Comparison of ENCODE assay signal across 9 mouse cellular contexts in the genomic region with DNA sequence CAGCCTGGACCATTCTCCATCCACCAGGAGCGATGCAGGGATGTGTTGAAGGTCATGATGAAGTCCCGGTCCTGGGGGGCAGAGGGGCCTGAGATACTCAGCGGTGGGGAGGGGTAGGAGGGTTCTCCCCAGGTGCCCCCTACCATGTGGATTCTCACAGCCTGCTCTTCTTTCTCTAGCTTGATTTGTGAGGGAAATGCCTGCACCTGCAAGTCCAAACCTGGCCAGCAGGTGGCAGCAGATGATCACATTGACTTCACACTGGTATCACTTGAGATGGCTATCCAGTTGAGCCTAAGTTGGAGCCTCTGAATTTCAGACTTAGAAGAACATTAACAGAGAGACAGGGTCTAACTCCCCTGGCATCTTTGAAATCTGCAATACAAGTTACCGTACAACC. TPM values are rescaled to one million over a fixed set of nuclear protein-coding genes. Genes with fewer than 3 reads are reported as not detected.
DNase-seq lines count a peak whose midpoint lies in the region; ATAC-seq and TF ChIP-seq lines count a peak whose summit lies in the region.
"Had no signal": no experiment of that assay in that cellular context is flagged by ENCODE, and none has a peak within 500 bp of the region (broad histone marks: within the 10 kb centered on the region; RNA-seq: fewer than 3 reads in every experiment).

No protein-coding gene starts in this region.

- 37% methylated on average over 4 of the region's 4 CpGs for WGBS in heart, postnatal 0 days
- WGBS in large intestine, adult 2 months: 40% methylated on average over 4 of the region's 4 CpGs
- 43% methylated on average over 4 of the region's 4 CpGs for WGBS in lung, embryonic 14.5 days
- WGBS in thymus, adult 2 months: 39% methylated on average over 4 of the region's 4 CpGs

- TF ChIP-seq EP300 in heart, postnatal 0 days (IDR thresholded peaks at IDR 0.05; ENCODE audit: low read depth): no peak

- H3K27me3 ChIP-seq in heart, postnatal 0 days (ENCODE audit: control insufficient read depth, insufficient read depth, low read length): no peaks in the 10 kb centered on the region
- H3K27me3 ChIP-seq in lung, embryonic 14.5 days (ENCODE audit: insufficient read depth, low read length): no peaks in the 10 kb centered on the region
- H3K27me3 ChIP-seq in thymus, adult 2 months (ENCODE audit: control insufficient read depth, insufficient read depth, low read length): no peaks in the 10 kb centered on the region

- peak; percentile 70 for DNase-seq in CD4-positive helper T cell, adult 2 months (ENCODE audit: low read depth, low spot score)
- DNase-seq in heart, postnatal 0 days (ENCODE audit: low spot score): peak; percentile 45
- DNase-seq in large intestine, adult 2 months (ENCODE audit: low read depth, low spot score): peak; percentile 78
- DNase-seq in lung, embryonic 14.5 days: peak; percentile 94
- DNase-seq in ovary, adult 18-20 months (ENCODE audit: low spot score): peak; percentile 55
- DNase-seq in thymus, adult 2 months: peak; percentile 79

- TF ChIP-seq CTCF in bone marrow macrophage, adult 2 months (IDR thresholded peaks at IDR 0.05; ENCODE audit: low read depth, low read length): peak; percentile 89
- peak; percentile 92 for TF ChIP-seq CTCF in embryonic fibroblast, embryonic 13.5 days (IDR thresholded peaks at IDR 0.05; ENCODE audit: borderline replicate concordance, insufficient read depth, low read length)
- peak; percentile 97 for TF ChIP-seq CTCF in heart, postnatal 0 days (IDR thresholded peaks at IDR 0.05; ENCODE audit: low read depth)
- TF ChIP-seq CTCF in lung, embryonic 14.5 days (IDR thresholded peaks at IDR 0.05; ENCODE audit: low read depth): peak; percentile 98
- peak; percentile 57; the same call in 1 of the 2 replicates for TF ChIP-seq CTCF in thymus, adult 2 months (IDR thresholded peaks at IDR 0.05; ENCODE audit: borderline replicate concordance, control insufficient read depth, extremely low read depth, insufficient read depth, low read length, poor library complexity)

- no peak overlapping the region for H3K4me3 ChIP-seq in bone marrow macrophage, adult 2 months (ENCODE audit: insufficient read depth, low read length)
- no peak overlapping the region for H3K4me3 ChIP-seq in embryonic fibroblast, embryonic 13.5 days (ENCODE audit: insufficient read depth, low read length)
- no peak overlapping the region for H3K4me3 ChIP-seq in heart, postnatal 0 days (ENCODE audit: low read depth, low read length)
- no peak overlapping the region for H3K4me3 ChIP-seq in lung, embryonic 14.5 days (ENCODE audit: low read depth, low read length)
- no peak overlapping the region for H3K4me3 ChIP-seq in thymus, adult 2 months (ENCODE audit: control insufficient read depth, insufficient read depth, low read length)
- H3K4me3 ChIP-seq: erythroblast, embryonic 14.5 days had no signal

- no peak overlapping the region for H3K4me2 ChIP-seq in heart, postnatal 0 days (ENCODE audit: low read depth, low read length)
- H3K4me2 ChIP-seq in lung, embryonic 14.5 days: no peak overlapping the region

- TF ChIP-seq POLR2A in bone marrow macrophage, adult 2 months (IDR thresholded peaks at IDR 0.05; ENCODE audit: borderline replicate concordance, low read depth, low read length): no peak
- no peak for TF ChIP-seq POLR2A in embryonic fibroblast, embryonic 13.5 days (IDR thresholded peaks at IDR 0.05; ENCODE audit: low read depth, low read length)
- no peak for TF ChIP-seq POLR2A in thymus, adult 2 months (IDR thresholded peaks at IDR 0.05; ENCODE audit: control insufficient read depth, extremely low read depth, insufficient read depth, low read length, poor library complexity)

- no peaks in the 10 kb centered on the region for H3K9me3 ChIP-seq in heart, postnatal 0 days (replicated peaks; ENCODE audit: control insufficient read depth, low read length)
- no peaks in the 10 kb centered on the region for H3K9me3 ChIP-seq in lung, embryonic 14.5 days (ENCODE audit: low read depth, low read length)

- H3K36me3 ChIP-seq in heart, postnatal 0 days (replicated peaks; ENCODE audit: control insufficient read depth, insufficient read depth, low read length): no peaks in the 10 kb centered on the region
- H3K36me3 ChIP-seq in lung, embryonic 14.5 days (ENCODE audit: insufficient read depth): no peaks in the 10 kb centered on the region
- no peaks in the 10 kb centered on the region for H3K36me3 ChIP-seq in thymus, adult 2 months (ENCODE audit: control insufficient read depth, insufficient read depth, low read length)

- H3K27ac ChIP-seq in bone marrow macrophage, adult 2 months (ENCODE audit: insufficient read depth, low read depth, low read length): no peak overlapping the region
- H3K27ac ChIP-seq in embryonic fibroblast, embryonic 13.5 days (ENCODE audit: insufficient read depth, low read length): no peak overlapping the region
- H3K27ac ChIP-seq in heart, postnatal 0 days (ENCODE audit: low read depth): no peak overlapping the region
- no peak overlapping the region for H3K27ac ChIP-seq in lung, embryonic 14.5 days (ENCODE audit: low read depth)
- no peak overlapping the region for H3K27ac ChIP-seq in thymus, adult 2 months (ENCODE audit: control insufficient read depth, insufficient read depth, low read length)

- H3K9ac ChIP-seq in heart, postnatal 0 days (replicated peaks; ENCODE audit: low read depth, low read length): no peak overlapping the region
- H3K9ac ChIP-seq in lung, embryonic 14.5 days: no peak overlapping the region

- ATAC-seq in heart, postnatal 0 days (ENCODE audit: insufficient read depth, low read depth): no peak
- peak; percentile 47; the same call in 1 of the 2 replicates for ATAC-seq in lung, embryonic 14.5 days (ENCODE audit: insufficient read depth)

- peaks cover 1% of the 10 kb centered on the region for H3K4me1 ChIP-seq in bone marrow macrophage, adult 2 months (ENCODE audit: control insufficient read depth, insufficient read depth, low read length)
- H3K4me1 ChIP-seq in embryonic fibroblast, embryonic 13.5 days (ENCODE audit: control insufficient read depth, insufficient read depth, low read length): no peaks in the 10 kb centered on the region
- H3K4me1 ChIP-seq in heart, postnatal 0 days (ENCODE audit: control insufficient read depth, insufficient read depth): peaks cover 4% of the 10 kb centered on the region; the same call in 1 of the 2 replicates
- no peaks in the 10 kb centered on the region for H3K4me1 ChIP-seq in lung, embryonic 14.5 days (ENCODE audit: insufficient read depth)
- no peaks in the 10 kb centered on the region; the same call in 1 of the 2 replicates for H3K4me1 ChIP-seq in thymus, adult 2 months (replicated peaks; ENCODE audit: control insufficient read depth, insufficient read depth, low read length)

RNA-seq across cellular contexts. Expression of a gene that starts 40.0 kb away (rescaled TPM):
- 0.54 TPM in 1 of 2 replicates, not detected in the other for polyA plus RNA-seq in bone marrow macrophage, adult 2 months (2012; ENCODE audit: insufficient read depth, insufficient read length, missing spikeins)
- 31.8 and 39.6 TPM in 2 replicates for polyA plus RNA-seq in embryonic fibroblast, embryonic 13.5 days (2011; ENCODE audit: insufficient read length, low read depth, missing spikeins)
- 16.0 and 18.9 TPM in 2 replicates for total RNA-seq in heart, postnatal 0 days (2014; rRNA removed; ENCODE audit: low replicate concordance)
- 0.53 and 0.85 TPM in 2 replicates for polyA plus RNA-seq in heart, postnatal 0 days (2015; fragmentation: Nextera tagmentation; extraction: Ambion mirVana)
- 6.8 and 13.6 TPM in 2 replicates for polyA plus RNA-seq in large intestine, adult 2 months (2012; rRNA removed)
- polyA plus RNA-seq in lung, embryonic 14.5 days (2014; fragmentation: Nextera tagmentation; extraction: Ambion mirVana): 2.9 and 3.3 TPM in 2 replicates
- 2.4 and 2.9 TPM in 2 replicates for polyA plus RNA-seq in thymus, adult 2 months (2012; rRNA removed)
- polyA plus RNA-seq: erythroblast, embryonic 14.5 days had no signal
